Mouse (Mus musculus) G1E (cell line): ENCODE measurements around the gene Klhl26. TPM values are rescaled to one million over a fixed set of nuclear protein-coding genes. Genes with fewer than 3 reads are reported as not detected.
"Not testable (repeated sequence)": the region's sequence is repeated elsewhere in the genome, so short reads cannot be mapped to it uniquely, and the experiment has no call there.

Source experiments
- ATAC-seq: 2 replicates; pipeline ENCODE4 v1.8.0; 2016; ENCODE audit warnings: mild to moderate bottlenecking; ENCODE audit not compliant: insufficient number of reproducible peaks, poor library complexity, low FRiP score, severe bottlenecking; ENCODE audit errors: extremely low read depth
- DNase-seq: peaks from one replicate; pipeline ENCODE4 v3.0.0; 2012; ENCODE audit warnings: low spot score
- H3K27me3 ChIP-seq: 2 replicates; pipeline ENCODE4 v1.6.1; 2012; ENCODE audit warnings: mild to moderate bottlenecking, low read length, inconsistent platforms; ENCODE audit not compliant: insufficient read depth
- H3K36me3 ChIP-seq: replicated peaks from 2 replicates; pipeline ENCODE3; 2012; ENCODE audit warnings: mild to moderate bottlenecking, inconsistent platforms
- H3K4me1 ChIP-seq: 2 replicates; pipeline ENCODE4 v1.6.1; 2012; ENCODE audit warnings: low read depth, low read length, inconsistent platforms, mixed read lengths; ENCODE audit not compliant: insufficient read depth
- H3K4me3 ChIP-seq: 2 replicates; pipeline ENCODE4 v1.5.1; 2012; ENCODE audit warnings: low read depth, mild to moderate bottlenecking, inconsistent platforms, low read length, moderate library complexity, mixed read lengths
- H3K9me3 ChIP-seq: replicated peaks from 2 replicates; pipeline ENCODE4 v1.6.1; 2012; ENCODE audit warnings: inconsistent platforms
- CTCF ChIP-seq: IDR thresholded peaks from 2 replicates; pipeline ENCODE4 v1.5.1; 2012; ENCODE audit warnings: low read depth, low read length, inconsistent platforms, mixed read lengths
- GATA1 ChIP-seq: IDR thresholded peaks from 2 replicates; pipeline ENCODE4 v1.6.1; 2012; ENCODE audit warnings: borderline replicate concordance, low read length, inconsistent platforms, mixed read lengths
- GATA2 ChIP-seq: IDR thresholded peaks from 2 replicates; pipeline ENCODE4 v1.6.1; 2012; ENCODE audit warnings: low read depth, low read length, inconsistent platforms, borderline replicate concordance
- POLR2AphosphoS5 ChIP-seq: IDR thresholded peaks from 2 replicates; pipeline ENCODE4 v1.6.1; 2012; ENCODE audit warnings: low read depth, low read length, inconsistent platforms; ENCODE audit not compliant: insufficient replicate concordance
- TAL1 ChIP-seq: conservative IDR thresholded peaks from 2 replicates; pipeline ENCODE4 v1.6.1; 2012; ENCODE audit warnings: low read depth, low read length, inconsistent platforms, mixed read lengths
- polyA plus RNA-seq: library from polyadenylated mRNA; stranded (reverse); fragments of >175 nt; gene quantifications from 2 replicates; pipeline ENCODE4 v1.2.3, GENCODE M21; 2012
- total RNA-seq, 2 experiments: library from RNA; stranded (forward) in 1 of 2; stranded (reverse) in 1 of 2; fragments of 200-1000 nt in 1 of 2; fragments of >200 nt in 1 of 2; fragmentation: Nextera tagmentation in 1 of 2; gene quantifications; 2 replicates each; pipeline ENCODE4 v1.2.3; 2014 to 2017

Gene Klhl26
- total and polyA plus RNA-seq, 3 experiments = 12.8 to 23.6 (median 13.9) TPM

DNA sequence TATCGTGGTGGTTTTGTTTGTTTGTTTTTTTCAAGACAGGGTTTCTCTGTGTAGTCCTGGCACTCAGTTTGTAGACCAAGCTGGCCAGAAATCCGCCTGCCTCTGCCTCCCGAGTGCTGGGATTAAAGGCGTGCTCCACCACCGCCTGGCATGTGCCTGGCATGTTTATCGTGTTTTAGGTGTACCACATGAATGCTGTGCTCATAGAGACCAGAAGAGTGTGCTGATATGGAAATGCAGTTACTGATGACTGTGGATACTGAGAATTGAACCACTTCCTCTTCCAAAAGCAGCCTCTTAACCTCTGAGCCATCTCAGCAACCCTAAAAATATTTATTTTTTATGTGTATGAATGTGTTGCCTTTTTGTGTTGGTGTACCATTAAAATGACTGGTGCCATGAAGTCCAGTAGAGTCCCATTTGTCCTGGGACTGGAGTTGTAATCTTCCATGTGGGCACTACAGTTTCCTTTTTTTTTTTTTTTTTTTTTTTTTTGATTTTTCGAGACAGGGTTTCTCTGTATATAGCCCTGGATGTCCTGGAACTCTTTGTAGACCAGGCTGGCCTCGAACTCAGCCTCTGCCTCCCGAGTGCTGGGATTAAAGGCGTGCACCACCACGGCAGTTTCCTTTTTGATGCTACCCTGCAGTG is 35.6 kb upstream of the Klhl26 start:
- Histone ChIP-seq H3K4me1 (peaks cover 60% of the 10 kb centered on the region), H3K4me3 (peak overlapping the region; percentile 47; the same call in 1 of the 2 replicates)

DNA sequence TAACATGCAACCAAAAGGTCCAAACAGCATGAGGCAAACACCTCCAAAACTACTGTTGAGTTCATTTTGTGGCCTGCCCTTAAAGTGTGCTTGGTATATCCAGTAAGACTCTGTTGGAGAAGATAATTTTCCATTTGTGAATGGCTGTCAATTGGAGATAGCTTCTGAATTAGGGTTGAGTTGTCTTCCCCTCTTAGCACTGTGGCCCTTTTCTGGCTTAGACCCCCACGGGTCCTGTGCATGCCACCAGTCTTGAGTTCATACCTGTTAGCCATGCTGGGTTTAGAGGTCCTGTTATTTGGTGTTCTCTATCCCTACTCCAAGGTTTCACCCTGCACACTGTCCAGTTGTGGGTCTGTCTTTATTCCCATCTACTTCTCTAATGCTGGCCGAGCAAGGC is 35.0 kb upstream of the Klhl26 start:
- H3K4me3 ChIP-seq = peak overlapping the region; percentile 3; the same call in 1 of the 2 replicates
- peaks cover 79% of the 10 kb centered on the region for H3K36me3 ChIP-seq
- ATAC-seq = no peak
- H3K27me3 ChIP-seq = no peaks in the 10 kb centered on the region
- no peaks in the 10 kb centered on the region for H3K9me3 ChIP-seq
- TF ChIP-seq CTCF (no peak), GATA1 (no peak), POLR2AphosphoS5 (peak; percentile 71; the same call in 1 of the 2 replicates), TAL1 (no peak), GATA2 (no peak)
- H3K4me1 ChIP-seq = peaks cover 65% of the 10 kb centered on the region
- DNase-seq = no peak

More for the DNA sequence above, 35.6 kb upstream of the Klhl26 start:
- Histone ChIP-seq H3K36me3 (peaks cover 78% of the 10 kb centered on the region), H3K27me3 (no peaks in the 10 kb centered on the region), H3K9me3 (no peaks in the 10 kb centered on the region)
- ATAC-seq = no peak
- no peak for DNase-seq
- TF ChIP-seq GATA2 (no peak), TAL1 (0 out of 2 replicates have a peak, but pooled peaks have one; percentile 16), POLR2AphosphoS5 (no peak), CTCF (no peak)

DNA sequence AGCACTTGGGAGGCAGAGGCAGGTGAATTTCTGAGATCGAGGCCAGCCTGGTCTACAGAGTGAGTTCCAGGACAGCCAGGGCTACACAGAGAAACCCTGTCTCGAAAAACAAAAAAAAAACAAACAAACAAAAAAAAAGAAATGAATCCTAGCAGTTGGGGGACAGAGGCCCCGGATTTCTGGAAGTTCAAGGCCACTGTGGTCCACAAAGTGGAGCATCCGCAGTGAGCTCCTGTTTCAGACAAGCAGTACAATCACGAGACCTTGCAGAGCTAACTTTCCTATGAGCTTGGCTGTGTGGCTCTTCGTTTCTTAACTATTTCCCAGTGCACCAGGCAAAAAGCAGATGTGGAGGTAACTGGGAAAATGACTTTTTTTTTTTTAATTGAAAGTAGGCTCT is 34.4 kb upstream of the Klhl26 start:
- Histone ChIP-seq H3K4me1 (peaks cover 61% of the 10 kb centered on the region), H3K36me3 (peaks cover 73% of the 10 kb centered on the region), H3K4me3 (peak overlapping the region; percentile 92)
- H3K9me3 ChIP-seq, DNase-seq, H3K27me3 ChIP-seq, ATAC-seq: not testable (repeated sequence)

DNA sequence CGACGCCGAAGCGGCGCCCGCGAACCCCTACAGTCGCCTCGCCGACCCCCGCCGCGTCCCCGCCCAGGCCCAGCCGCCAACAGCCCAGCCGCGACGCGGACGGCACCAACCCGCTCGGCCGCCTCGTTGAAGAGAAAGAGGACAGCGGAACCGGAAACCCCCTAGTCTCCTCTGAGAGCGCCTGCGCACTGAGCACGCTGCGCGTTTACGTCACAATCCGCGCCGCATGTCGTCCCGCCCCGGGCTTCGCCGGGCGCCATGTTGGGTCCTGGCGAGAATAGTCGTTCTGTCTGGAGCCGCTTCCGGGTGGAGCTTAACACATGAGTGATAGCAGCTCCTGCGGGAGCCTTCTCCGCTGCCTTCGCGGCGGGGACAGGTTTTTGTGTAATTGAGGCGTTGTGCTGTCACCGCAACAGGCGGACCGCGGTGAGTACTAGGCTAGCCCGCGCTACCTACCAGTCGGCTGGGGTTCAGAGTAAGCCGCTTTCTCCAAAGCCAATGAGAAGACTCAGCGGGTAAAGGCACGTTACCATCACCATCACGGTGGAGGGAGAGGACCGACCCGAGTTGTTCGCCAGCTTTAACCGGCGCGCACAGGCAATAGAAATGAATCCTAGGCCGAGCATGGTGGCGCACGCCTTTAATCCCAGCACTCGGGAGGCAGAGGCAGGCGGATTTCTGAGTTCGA is 33.6 kb upstream of the Klhl26 start, which contains the start of gene Uba52:
Gene Uba52, minus strand, starts transcription at position 574 of the 688 bp plus-strand sequence.
- H3K36me3 ChIP-seq = peaks cover 71% of the 10 kb centered on the region
- peaks cover 66% of the 10 kb centered on the region for H3K4me1 ChIP-seq
- TF ChIP-seq GATA2 = no peak
- H3K4me3 ChIP-seq = peak within 1 kb of the TSS; percentile 92
- no peaks in the 10 kb centered on the region for H3K9me3 ChIP-seq
- DNase-seq = peak; percentile 89
- no peaks in the 10 kb centered on the region for H3K27me3 ChIP-seq
- ATAC-seq = peak; percentile 46

DNA sequence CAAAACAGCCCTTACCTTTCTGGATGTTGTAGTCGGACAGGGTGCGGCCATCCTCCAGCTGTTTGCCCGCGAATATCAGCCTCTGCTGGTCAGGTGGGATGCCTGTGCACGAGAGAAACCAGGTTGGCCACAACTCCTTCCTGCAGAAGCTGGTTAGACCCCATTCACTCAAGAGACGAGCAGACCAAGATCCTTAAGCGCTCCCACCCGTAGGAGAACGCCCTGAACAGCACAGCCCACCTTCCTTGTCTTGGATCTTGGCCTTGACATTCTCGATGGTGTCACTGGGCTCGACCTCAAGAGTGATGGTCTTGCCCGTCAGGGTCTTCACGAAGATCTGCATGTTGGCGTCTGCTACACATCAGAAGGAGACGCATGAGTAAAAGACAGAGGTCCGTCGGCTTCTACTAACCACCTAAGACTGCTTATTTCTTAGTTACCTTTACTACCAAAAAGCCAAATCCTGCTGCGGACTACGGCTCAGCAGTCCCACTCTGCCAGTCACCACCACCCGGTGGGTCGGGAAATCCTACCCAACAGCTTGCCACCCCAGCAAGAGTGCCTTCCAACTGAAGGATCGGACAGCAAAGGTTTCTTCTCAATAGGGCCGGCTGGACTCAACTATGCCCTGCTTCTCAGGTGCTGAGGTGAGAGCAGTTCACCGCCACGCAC is 32.6 kb upstream of the Klhl26 start:
- TF ChIP-seq GATA1 (no peak), POLR2AphosphoS5 (peak; percentile 57; the same call in 1 of the 2 replicates)
- H3K36me3 ChIP-seq = peaks cover 71% of the 10 kb centered on the region
- H3K4me3 ChIP-seq = peak overlapping the region; percentile 92
- ATAC-seq (no peak), DNase-seq (no peak)
- no peaks in the 10 kb centered on the region for H3K27me3 ChIP-seq
- peaks cover 69% of the 10 kb centered on the region for H3K4me1 ChIP-seq
- no peaks in the 10 kb centered on the region for H3K9me3 ChIP-seq

DNA sequence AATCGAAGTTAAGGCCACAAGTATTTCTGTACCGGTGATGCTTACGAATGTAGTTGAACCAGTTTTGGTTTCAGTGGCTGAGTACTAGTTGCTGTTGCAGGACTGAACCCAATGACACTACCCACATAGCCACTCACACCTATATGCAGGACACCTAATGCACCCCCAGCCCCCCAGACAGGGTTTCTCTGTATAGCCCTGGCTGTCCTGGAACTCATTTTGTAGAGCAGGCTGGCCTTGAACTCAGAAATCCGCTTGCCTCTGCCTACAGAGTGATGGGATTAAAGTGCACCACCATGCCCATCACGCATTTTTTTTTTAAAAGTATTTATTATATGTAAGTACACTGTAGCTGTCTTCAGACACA is 30.2 kb upstream of the Klhl26 start:
- no peaks in the 10 kb centered on the region for H3K27me3 ChIP-seq
- TF ChIP-seq POLR2AphosphoS5 (peak; percentile 81; the same call in 1 of the 2 replicates), CTCF (no peak)
- H3K9me3 ChIP-seq = no peaks in the 10 kb centered on the region
- ATAC-seq = no peak
- peaks cover 70% of the 10 kb centered on the region for H3K36me3 ChIP-seq
- H3K4me3 ChIP-seq = peak overlapping the region; percentile 81; the same call in 1 of the 2 replicates
- H3K4me1 ChIP-seq = peaks cover 66% of the 10 kb centered on the region
- no peak for DNase-seq
